Mouse (Mus musculus) limb, embryonic 13.5 days (tissue): Measurements from ENCODE around the gene Zfp768. TPM values are rescaled to one million over a fixed set of nuclear protein-coding genes. Genes with fewer than 3 reads are reported as not detected.
"Not testable (repeated sequence)": the region's sequence is repeated elsewhere in the genome, so short reads cannot be mapped to it uniquely, and the experiment has no call there.

ENCODE experiments used
- ATAC-seq: fragments of 200-750 bp; cut with Nextera tagmentation; 2 replicates; pipeline ENCODE4 v1.8.0; 2017; ENCODE audit warnings: low read depth, moderate number of reproducible peaks, moderate TSS enrichment; ENCODE audit not compliant: low FRiP score
- H3K27ac ChIP-seq: fragments of 300-500 bp; sonication (generic); 2 replicates; pipeline ENCODE4 v1.5.1; 2015; ENCODE audit warnings: inconsistent platforms, mild to moderate bottlenecking, moderate library complexity
- H3K27me3 ChIP-seq: fragments of 300-500 bp; sonication (generic); 2 replicates; pipeline ENCODE4 v1.6.1; 2015; ENCODE audit warnings: mild to moderate bottlenecking, inconsistent platforms
- H3K36me3 ChIP-seq: fragments of 300-500 bp; sonication (generic); 2 replicates; pipeline ENCODE4 v1.6.1; 2015; ENCODE audit warnings: inconsistent platforms, mild to moderate bottlenecking, moderate library complexity
- H3K4me1 ChIP-seq: fragments of 300-500 bp; sonication (generic); 2 replicates; pipeline ENCODE4 v1.6.1; 2015; ENCODE audit warnings: inconsistent platforms
- H3K4me2 ChIP-seq: fragments of 300-500 bp; sonication (generic); replicated peaks from 2 replicates; pipeline ENCODE4 v1.6.1; 2015; ENCODE audit warnings: inconsistent platforms, mild to moderate bottlenecking, moderate library complexity
- H3K4me3 ChIP-seq: fragments of 300-500 bp; sonication (generic); 2 replicates; pipeline ENCODE4 v1.5.1; 2015; ENCODE audit warnings: moderate library complexity, mild to moderate bottlenecking, inconsistent platforms
- H3K9ac ChIP-seq: fragments of 300-500 bp; sonication (generic); 2 replicates; pipeline ENCODE4 v1.6.1; 2015; ENCODE audit warnings: mild to moderate bottlenecking, inconsistent platforms
- H3K9me3 ChIP-seq: fragments of 300-500 bp; sonication (generic); 2 replicates; pipeline ENCODE4 v1.6.1; 2016; ENCODE audit warnings: inconsistent platforms
- WGBS: fragments of 180-500 bp; shearing (Covaris S2); methylation state at CpG from one replicate; pipeline ENCODE4 v1.1.7; 2015; 5-methylcytosine and 5-hydroxymethylcytosine counted together
- polyA plus RNA-seq: library from polyadenylated mRNA; unstranded; fragments of >200 nt; fragmentation: Nextera tagmentation; extraction: Ambion mirVana; gene quantifications from 2 replicates; pipeline ENCODE4 v1.2.1, GENCODE M21; 2015

Zfp768 gene
- polyA plus RNA-seq, 1 experiment from 2014 or later: 19.8 TPM

DNA sequence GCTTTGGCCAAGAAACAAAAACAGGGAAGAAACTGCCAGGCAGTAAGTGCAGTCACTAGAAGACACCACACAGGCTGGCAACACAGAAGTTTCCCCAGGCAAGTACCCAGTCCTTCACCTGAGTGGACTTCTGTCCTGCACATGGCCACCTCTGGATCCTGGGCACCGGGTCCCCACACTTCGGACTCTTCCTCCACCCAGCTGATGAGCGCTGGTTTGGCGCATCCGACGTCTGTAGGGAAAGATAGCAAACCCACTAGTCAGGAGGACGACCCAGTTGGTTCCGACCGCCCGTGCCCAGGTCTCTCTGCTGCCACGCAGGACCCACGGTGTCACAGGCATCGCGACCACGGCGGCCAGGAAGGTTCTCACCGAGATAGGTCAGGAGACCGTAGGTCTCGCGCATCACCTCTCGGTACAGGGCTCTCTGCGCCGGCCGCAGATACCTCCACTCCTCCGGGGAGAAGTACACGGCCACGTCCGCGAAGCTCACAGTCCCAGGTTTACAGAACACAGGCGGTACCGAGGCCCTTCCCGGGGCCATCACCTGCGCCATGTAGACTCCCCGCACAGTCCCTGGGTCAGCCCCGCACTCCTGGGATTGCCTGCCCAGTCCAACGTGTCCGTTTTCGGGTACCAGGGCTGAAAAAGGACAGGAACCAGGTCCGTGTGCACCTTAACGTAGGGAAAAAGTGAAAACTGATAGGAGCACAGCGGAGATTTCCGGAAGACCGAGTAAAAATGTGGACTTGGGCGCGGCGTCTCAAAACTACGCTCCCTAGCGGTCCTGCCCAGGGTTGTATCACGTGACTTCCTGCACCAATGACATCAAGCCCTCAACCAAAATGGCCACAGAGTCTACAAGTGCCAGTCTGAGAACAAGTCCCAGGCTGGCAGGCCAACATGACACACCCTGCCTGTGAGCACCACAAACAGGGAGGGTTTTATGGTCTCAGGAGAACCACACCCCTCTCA is 30.2 kb upstream of the Zfp768 start, which contains the start of gene Zfp747:
Zfp747 (minus strand) TSS at position 780 of the 975 bp plus-strand sequence.
- Histone ChIP-seq H3K9ac (peak within 1 kb of the TSS; percentile 83), H3K36me3 (peaks cover 18% of the 10 kb centered on the region), H3K4me3 (peak within 1 kb of the TSS; percentile 73), H3K4me2 (peak within 1 kb of the TSS; percentile 77)
- not testable (repeated sequence) for H3K9me3 ChIP-seq, H3K4me1 ChIP-seq, H3K27me3 ChIP-seq, H3K27ac ChIP-seq
- 1% methylated on average over 49 of the region's 49 CpGs for WGBS
- ATAC-seq: peak; percentile 95

GRCm38 (mm10) chr7:127371870-127372269 is 26.5 kb upstream of the Zfp768 start:
- H3K4me2 ChIP-seq, H3K9me3 ChIP-seq, H3K9ac ChIP-seq, ATAC-seq, H3K27me3 ChIP-seq, H3K27ac ChIP-seq, H3K4me1 ChIP-seq, H3K4me3 ChIP-seq: not testable (repeated sequence)
- peaks cover 18% of the 10 kb centered on the region for H3K36me3 ChIP-seq
- 73% methylated on average over 3 of the region's 3 CpGs for WGBS

DNA sequence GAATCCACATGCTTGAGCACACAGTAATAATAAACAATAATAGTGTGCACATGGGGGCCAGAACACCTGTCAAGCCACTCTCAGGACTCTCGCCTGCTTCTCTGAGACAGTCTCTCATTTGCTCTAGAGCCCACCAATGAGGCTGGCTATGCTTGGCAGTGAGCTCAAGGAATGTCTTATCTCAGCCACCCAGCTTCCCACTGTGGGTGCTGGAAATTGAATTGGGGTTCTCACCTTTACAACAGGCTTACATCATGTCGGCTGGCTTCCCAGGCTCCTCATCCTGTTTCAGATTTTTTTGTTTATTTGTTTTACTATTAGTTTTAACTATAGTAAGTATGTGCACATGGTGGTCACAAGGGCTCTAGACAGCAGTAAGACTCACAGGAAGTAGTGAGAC is 25.8 kb upstream of the Zfp768 start:
- Histone ChIP-seq H3K9me3 (no peaks in the 10 kb centered on the region), H3K36me3 (peaks cover 18% of the 10 kb centered on the region), H3K4me2 (no peak overlapping the region), H3K4me1 (peaks cover 4% of the 10 kb centered on the region; the same call in 1 of the 2 replicates), H3K4me3 (no peak overlapping the region), H3K9ac (no peak overlapping the region), H3K27me3 (no peaks in the 10 kb centered on the region), H3K27ac (no peak overlapping the region)
- WGBS: 81% methylated on average over 2 of the region's 2 CpGs
- ATAC-seq: no peak

GRCm38 (mm10) chr7:127366249-127366648 is 20.9 kb upstream of the Zfp768 start:
- no peak overlapping the region for H3K27ac ChIP-seq
- WGBS: 78% methylated on average over 3 of the region's 3 CpGs
- peaks cover 22% of the 10 kb centered on the region for H3K27me3 ChIP-seq
- H3K9me3 ChIP-seq: no peaks in the 10 kb centered on the region
- no peak overlapping the region for H3K9ac ChIP-seq
- H3K4me2 ChIP-seq: no peak overlapping the region
- no peak for ATAC-seq
- H3K4me1 ChIP-seq: peaks cover 7% of the 10 kb centered on the region
- no peaks in the 10 kb centered on the region for H3K36me3 ChIP-seq
- H3K4me3 ChIP-seq: no peak overlapping the region

GRCm38 (mm10) chr7:127364166-127364565 is 18.8 kb upstream of the Zfp768 start:
- no peak for ATAC-seq
- Histone ChIP-seq H3K36me3 (no peaks in the 10 kb centered on the region), H3K27ac (no peak overlapping the region), H3K4me1 (peaks cover 7% of the 10 kb centered on the region), H3K4me2 (peak overlapping the region; percentile 76), H3K27me3 (peaks cover 39% of the 10 kb centered on the region), H3K9ac (no peak overlapping the region), H3K9me3 (no peaks in the 10 kb centered on the region), H3K4me3 (no peak overlapping the region)
- WGBS: 55% methylated on average over 4 of the region's 4 CpGs

DNA sequence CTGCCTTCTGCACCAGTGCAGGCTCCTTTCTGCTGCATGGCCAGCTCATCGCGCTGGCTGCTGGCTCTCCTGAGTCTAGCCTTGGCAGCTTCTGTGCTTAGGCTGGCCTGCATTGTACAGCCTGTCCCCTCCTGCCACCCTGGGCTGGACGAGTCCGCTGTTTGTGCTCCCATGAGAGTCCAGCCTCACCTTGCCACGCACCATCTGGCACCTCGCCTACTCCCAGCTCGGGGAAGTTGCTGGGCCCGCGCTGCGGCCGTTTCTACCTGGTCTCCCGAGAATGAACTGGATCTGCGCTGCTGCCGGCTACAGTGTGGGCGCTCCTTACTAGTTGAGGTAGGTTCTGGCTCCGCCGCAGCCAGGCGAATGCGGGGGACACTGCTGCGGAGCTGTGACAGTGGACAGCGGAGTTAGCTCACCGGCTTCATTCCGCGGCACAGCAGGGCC is 18.1 kb upstream of the Zfp768 start:
- H3K27ac ChIP-seq: no peak overlapping the region
- ATAC-seq: no peak
- peak overlapping the region; percentile 70 for H3K9ac ChIP-seq
- WGBS: 3% methylated on average over 24 of the region's 24 CpGs
- no peaks in the 10 kb centered on the region for H3K9me3 ChIP-seq
- no peaks in the 10 kb centered on the region for H3K36me3 ChIP-seq
- peak overlapping the region; percentile 47 for H3K4me3 ChIP-seq
- H3K4me1 ChIP-seq: peaks cover 7% of the 10 kb centered on the region
- H3K4me2 ChIP-seq: peak overlapping the region; percentile 76
- peaks cover 39% of the 10 kb centered on the region for H3K27me3 ChIP-seq

- H3K36me3 ChIP-seq, H3K9ac ChIP-seq, H3K9me3 ChIP-seq, H3K27ac ChIP-seq, ATAC-seq, H3K4me1 ChIP-seq: not testable (repeated sequence)
- whole genome bisulfite sequencing: 27% methylated on average over 13 of the region's 13 CpGs
- peak overlapping the region; percentile 36 for H3K4me2 ChIP-seq
- peak overlapping the region; percentile 13; the same call in 1 of the 2 replicates for H3K4me3 ChIP-seq
- H3K27me3 ChIP-seq: peaks cover 41% of the 10 kb centered on the region
Observed at GRCm38 (mm10) chr7:127362418-127362817, 17.0 kb upstream of the Zfp768 start.

GRCm38 (mm10) chr7:127361449-127361848 is 16.1 kb upstream of the Zfp768 start:
- H3K4me2 ChIP-seq: no peak overlapping the region
- no peak overlapping the region for H3K9ac ChIP-seq
- 49% methylated on average over 12 of the region's 13 CpGs for WGBS
- no peak overlapping the region for H3K4me3 ChIP-seq
- H3K36me3 ChIP-seq: no peaks in the 10 kb centered on the region
- ATAC-seq: no peak
- H3K27me3 ChIP-seq: peaks cover 41% of the 10 kb centered on the region
- H3K27ac ChIP-seq: no peak overlapping the region
- peaks cover 7% of the 10 kb centered on the region for H3K4me1 ChIP-seq
- no peaks in the 10 kb centered on the region for H3K9me3 ChIP-seq

GRCm38 (mm10) chr7:127360265-127360664 is 14.9 kb upstream of the Zfp768 start:
- Histone ChIP-seq H3K4me1 (peaks cover 7% of the 10 kb centered on the region), H3K27ac (no peak overlapping the region), H3K36me3 (no peaks in the 10 kb centered on the region), H3K9ac (no peak overlapping the region), H3K27me3 (peaks cover 38% of the 10 kb centered on the region), H3K4me3 (no peak overlapping the region), H3K9me3 (no peaks in the 10 kb centered on the region), H3K4me2 (no peak overlapping the region)
- WGBS: 80% methylated on average over 4 of the region's 4 CpGs
- ATAC-seq: no peak

- Histone ChIP-seq H3K9me3 (no peaks in the 10 kb centered on the region), H3K4me3 (no peak overlapping the region), H3K4me1 (peaks cover 3% of the 10 kb centered on the region), H3K36me3 (no peaks in the 10 kb centered on the region), H3K27me3 (peaks cover 28% of the 10 kb centered on the region), H3K4me2 (no peak overlapping the region), H3K27ac (no peak overlapping the region), H3K9ac (no peak overlapping the region)
- no peak for ATAC-seq
- WGBS: 67% methylated on average over 4 of the region's 4 CpGs
Observed at GRCm38 (mm10) chr7:127358472-127358871, 13.1 kb upstream of the Zfp768 start.

DNA sequence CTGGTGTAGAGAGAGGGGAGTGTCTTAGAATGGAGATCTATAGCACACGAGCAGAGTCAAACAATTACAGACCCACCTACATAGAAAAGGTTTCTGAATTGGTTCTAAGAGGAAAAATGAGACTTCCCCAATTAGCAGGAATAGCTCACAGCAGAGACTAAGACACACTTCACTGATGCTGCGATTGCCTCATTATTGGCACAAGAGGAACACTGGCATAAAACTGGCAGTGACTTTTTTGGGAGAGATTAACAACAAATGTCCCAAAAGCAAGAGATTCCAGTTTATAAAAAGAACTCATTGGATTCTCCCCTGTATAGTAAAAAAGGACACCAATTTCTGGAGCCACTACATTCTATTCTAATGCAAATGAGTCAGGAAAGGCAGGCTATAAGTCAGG is 12.5 kb upstream of the Zfp768 start:
- no peak overlapping the region for H3K4me3 ChIP-seq
- H3K9ac ChIP-seq: no peak overlapping the region
- no peak overlapping the region for H3K27ac ChIP-seq
- no peak overlapping the region for H3K4me2 ChIP-seq
- H3K27me3 ChIP-seq: peaks cover 25% of the 10 kb centered on the region
- H3K9me3 ChIP-seq: no peaks in the 10 kb centered on the region
- ATAC-seq: no peak
- no peaks in the 10 kb centered on the region for H3K4me1 ChIP-seq
- 63% methylated on average over 2 of the region's 2 CpGs for WGBS
- H3K36me3 ChIP-seq: no peaks in the 10 kb centered on the region

DNA sequence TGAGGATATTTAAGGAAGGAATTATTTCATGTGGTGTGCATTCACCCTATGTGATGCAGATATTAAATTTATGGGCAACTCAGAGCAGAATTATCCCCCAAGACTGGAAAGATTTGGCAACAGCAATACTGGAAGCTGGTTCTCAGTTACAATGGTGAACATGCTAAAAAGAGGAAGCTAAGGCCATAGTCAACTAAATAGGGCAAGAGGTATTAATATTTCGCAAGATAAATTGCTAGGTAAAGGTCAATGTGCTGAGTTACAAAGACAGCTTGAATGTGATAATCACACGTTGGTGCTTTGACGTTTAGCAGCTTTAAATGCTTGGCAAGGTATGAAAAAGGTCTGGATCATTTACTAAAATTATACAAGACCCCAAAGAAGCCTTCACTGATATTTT is 10.4 kb upstream of the Zfp768 start:
- H3K4me3 ChIP-seq: no peak overlapping the region
- no peaks in the 10 kb centered on the region for H3K9me3 ChIP-seq
- H3K27me3 ChIP-seq: peaks cover 15% of the 10 kb centered on the region
- WGBS: 70% methylated on average over 3 of the region's 3 CpGs
- no peak overlapping the region for H3K27ac ChIP-seq
- no peak overlapping the region for H3K9ac ChIP-seq
- no peaks in the 10 kb centered on the region for H3K36me3 ChIP-seq
- H3K4me1 ChIP-seq: no peaks in the 10 kb centered on the region
- H3K4me2 ChIP-seq: no peak overlapping the region
- ATAC-seq: no peak
